Mouse (Mus musculus) stomach, postnatal 0 days (tissue): Measurements from ENCODE around the gene Ust.

Source experiments
- CTCF ChIP-seq: IDR thresholded peaks from 2 replicates; pipeline ENCODE4 v1.5.1; 2016; ENCODE audit warnings: antibody characterized with exemption, low read depth, mild to moderate bottlenecking, moderate library complexity
- EP300 ChIP-seq: optimal IDR thresholded peaks from 2 replicates; pipeline ENCODE3; 2016; ENCODE audit warnings: antibody characterized with exemption

- no peak for TF ChIP-seq CTCF
- TF ChIP-seq EP300, result no peak
Observed at GRCm38 (mm10) chr10:8498951-8499891, 19.4 kb downstream of the Ust start.
